Mouse (Mus musculus): ENCODE measurements at regions not wholly inside any gene's neighbourhood (a gene's known extent, or its start where the extent isn't known, plus 50 kb on each side); places are given as distances from the start of the nearest gene placed in this dataset.

- Histone ChIP-seq H3K9me3 (ENCODE audit: control insufficient read depth, low read length) (no peaks in the 10 kb centered on the region), H3K27ac (replicated peaks; ENCODE audit: low read depth, low read length) (no peak overlapping the region; the same call in 1 of the 2 replicates), H3K4me2 (ENCODE audit: low read depth, low read length) (no peak overlapping the region), H3K4me1 (ENCODE audit: control insufficient read depth, insufficient read depth, low read length) (peaks cover 9% of the 10 kb centered on the region), H3K36me3 (ENCODE audit: control insufficient read depth, insufficient read depth, low read length) (no peaks in the 10 kb centered on the region), H3K27me3 (replicated peaks; ENCODE audit: control insufficient read depth, insufficient read depth, low read length) (no peaks in the 10 kb centered on the region), H3K9ac (ENCODE audit: low read depth, low read length) (no peak overlapping the region), H3K4me3 (ENCODE audit: low read depth, low read length) (no peak overlapping the region)
- WGBS, result 42% methylated on average over 13 of the region's 13 CpGs
- DNase-seq (ENCODE audit: low spot score) (peak; percentile 72), ATAC-seq (ENCODE audit: low read depth) (peak; percentile 80)
These were observed 142.8 kb downstream of the Gm10260 start for GRCm38 (mm10) chr13:97617511-97618189.

- H3K4me3 ChIP-seq (ENCODE audit: low read depth, low read length), result no peak overlapping the region
- no peaks in the 10 kb centered on the region for H3K36me3 ChIP-seq (ENCODE audit: control insufficient read depth, insufficient read depth, low read length)
- peaks cover 9% of the 10 kb centered on the region for H3K4me1 ChIP-seq (ENCODE audit: control insufficient read depth, insufficient read depth, low read length)
- H3K27ac ChIP-seq (replicated peaks; ENCODE audit: low read depth, low read length), result no peak overlapping the region
- H3K9ac ChIP-seq (ENCODE audit: low read depth, low read length), result no peak overlapping the region
- no peaks in the 10 kb centered on the region for H3K9me3 ChIP-seq (ENCODE audit: control insufficient read depth, low read length)
- no peaks in the 10 kb centered on the region for H3K27me3 ChIP-seq (replicated peaks; ENCODE audit: control insufficient read depth, insufficient read depth, low read length)
- DNase-seq (ENCODE audit: low spot score) (no peak), ATAC-seq (ENCODE audit: low read depth) (no peak)
- H3K4me2 ChIP-seq (ENCODE audit: low read depth, low read length), result no peak overlapping the region
These were observed 143.5 kb downstream of the Gm10260 start for GRCm38 (mm10) chr13:97616919-97617318.

- H3K27ac ChIP-seq (replicated peaks; ENCODE audit: low read depth, low read length), result no peak overlapping the region
- H3K4me3 ChIP-seq (ENCODE audit: low read depth, low read length), result no peak overlapping the region
- no peaks in the 10 kb centered on the region for H3K9me3 ChIP-seq (ENCODE audit: control insufficient read depth, low read length)
- 50% methylated on average over 11 of the region's 11 CpGs for WGBS
- DNase-seq (ENCODE audit: low spot score), result no peak
- ATAC-seq (ENCODE audit: low read depth), result no peak
- 0 out of 2 replicates have a peak, but pooled peaks cover 4% of the 10 kb centered on the region for H3K4me1 ChIP-seq (ENCODE audit: control insufficient read depth, insufficient read depth, low read length)
- H3K27me3 ChIP-seq (replicated peaks; ENCODE audit: control insufficient read depth, insufficient read depth, low read length), result no peaks in the 10 kb centered on the region
- no peaks in the 10 kb centered on the region for H3K36me3 ChIP-seq (ENCODE audit: control insufficient read depth, insufficient read depth, low read length)
- no peak overlapping the region for H3K9ac ChIP-seq (ENCODE audit: low read depth, low read length)
- H3K4me2 ChIP-seq (ENCODE audit: low read depth, low read length), result no peak overlapping the region
These were observed 153.2 kb downstream of the Gm10260 start for GRCm38 (mm10) chr13:97607221-97607723.

DNA sequence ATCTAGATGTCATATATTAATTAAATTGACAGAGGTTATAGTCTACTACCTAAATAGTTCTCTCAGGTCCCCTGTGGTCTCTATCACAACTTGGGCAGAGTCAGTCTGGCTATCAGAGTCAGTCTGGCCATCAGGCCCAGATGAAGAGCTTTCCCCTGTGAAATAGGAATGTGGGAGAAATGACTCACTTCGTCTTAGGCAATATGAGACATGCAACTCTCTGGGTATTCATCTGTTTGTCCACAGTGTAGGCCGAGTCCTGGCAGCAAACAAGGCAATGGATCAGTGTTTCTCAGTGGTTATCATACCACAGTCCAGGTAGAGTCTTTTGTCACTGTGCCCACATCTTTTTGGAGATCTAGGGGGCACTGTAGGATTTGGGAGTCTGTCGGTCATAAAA lies 156.0 kb downstream of the Gm10260 start:
- no peak overlapping the region for H3K27ac ChIP-seq (replicated peaks; ENCODE audit: low read depth, low read length)
- H3K9me3 ChIP-seq (ENCODE audit: control insufficient read depth, low read length), result no peaks in the 10 kb centered on the region
- 0 out of 2 replicates have a peak, but pooled peaks cover 4% of the 10 kb centered on the region for H3K4me1 ChIP-seq (ENCODE audit: control insufficient read depth, insufficient read depth, low read length)
- H3K4me2 ChIP-seq (ENCODE audit: low read depth, low read length), result no peak overlapping the region
- no peaks in the 10 kb centered on the region for H3K27me3 ChIP-seq (replicated peaks; ENCODE audit: control insufficient read depth, insufficient read depth, low read length)
- DNase-seq (ENCODE audit: low spot score) (no peak), ATAC-seq (ENCODE audit: low read depth) (no peak)
- 80% methylated on average over 3 of the region's 3 CpGs for WGBS
- no peak overlapping the region for H3K4me3 ChIP-seq (ENCODE audit: low read depth, low read length)
- H3K36me3 ChIP-seq (ENCODE audit: control insufficient read depth, insufficient read depth, low read length), result no peaks in the 10 kb centered on the region
- no peak overlapping the region for H3K9ac ChIP-seq (ENCODE audit: low read depth, low read length)

DNA sequence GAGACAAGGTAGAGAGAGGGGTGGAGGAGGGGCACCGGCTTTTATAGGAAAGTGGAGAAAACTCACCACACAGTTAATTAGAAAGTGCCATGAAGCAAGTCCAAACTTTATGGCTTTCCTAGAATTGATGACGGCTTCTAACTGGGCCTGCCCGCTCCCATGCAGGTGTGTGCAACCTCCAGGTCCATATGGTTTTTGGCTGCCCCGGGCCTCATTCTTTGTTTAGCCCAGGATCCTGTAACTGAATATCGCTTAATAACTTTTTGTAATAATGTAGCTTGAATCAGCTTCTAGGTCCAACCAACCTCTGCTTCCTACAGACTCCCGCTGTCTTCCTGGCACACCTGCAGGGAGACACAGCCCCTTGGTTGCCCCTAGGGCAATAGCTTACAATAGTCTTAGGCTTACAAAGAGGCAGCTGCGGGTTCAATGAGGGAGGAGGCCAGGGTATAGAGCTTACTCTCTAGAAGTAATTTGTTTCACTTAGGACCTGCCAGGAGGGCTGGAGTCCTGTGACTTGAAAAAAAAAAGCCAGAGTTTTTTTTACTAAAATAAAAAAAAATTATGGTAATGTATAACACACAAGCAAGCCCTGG lies 159.2 kb downstream of the Gm10260 start:
- Histone ChIP-seq H3K27ac (replicated peaks; ENCODE audit: low read depth, low read length) (no peak overlapping the region), H3K4me1 (ENCODE audit: control insufficient read depth, insufficient read depth, low read length) (peaks cover 4% of the 10 kb centered on the region; the same call in 1 of the 2 replicates), H3K9me3 (ENCODE audit: control insufficient read depth, low read length) (no peaks in the 10 kb centered on the region), H3K4me3 (ENCODE audit: low read depth, low read length) (no peak overlapping the region), H3K36me3 (ENCODE audit: control insufficient read depth, insufficient read depth, low read length) (no peaks in the 10 kb centered on the region), H3K27me3 (replicated peaks; ENCODE audit: control insufficient read depth, insufficient read depth, low read length) (no peaks in the 10 kb centered on the region), H3K9ac (ENCODE audit: low read depth, low read length) (no peak overlapping the region), H3K4me2 (ENCODE audit: low read depth, low read length) (no peak overlapping the region)
- ATAC-seq (ENCODE audit: low read depth) (peak; percentile 53; the same call in 1 of the 2 replicates), DNase-seq (ENCODE audit: low spot score) (no peak)
- 67% methylated on average over 7 of the region's 7 CpGs for WGBS

GRCm38 (mm10) chr13:97600136-97600535 lies 160.3 kb downstream of the Gm10260 start:
- DNase-seq (ENCODE audit: low spot score) (no peak), ATAC-seq (ENCODE audit: low read depth) (no peak)
- H3K4me3 ChIP-seq (ENCODE audit: low read depth, low read length), result no peak overlapping the region
- H3K27ac ChIP-seq (replicated peaks; ENCODE audit: low read depth, low read length), result no peak overlapping the region
- H3K9me3 ChIP-seq (ENCODE audit: control insufficient read depth, low read length), result no peaks in the 10 kb centered on the region
- H3K9ac ChIP-seq (ENCODE audit: low read depth, low read length), result no peak overlapping the region
- H3K36me3 ChIP-seq (ENCODE audit: control insufficient read depth, insufficient read depth, low read length), result no peaks in the 10 kb centered on the region
- 74% methylated on average over 7 of the region's 7 CpGs for WGBS
- peaks cover 4% of the 10 kb centered on the region; the same call in 1 of the 2 replicates for H3K4me1 ChIP-seq (ENCODE audit: control insufficient read depth, insufficient read depth, low read length)
- no peaks in the 10 kb centered on the region for H3K27me3 ChIP-seq (replicated peaks; ENCODE audit: control insufficient read depth, insufficient read depth, low read length)
- H3K4me2 ChIP-seq (ENCODE audit: low read depth, low read length), result no peak overlapping the region

GRCm38 (mm10) chr13:97598507-97599431 lies 161.7 kb downstream of the Gm10260 start:
- Histone ChIP-seq H3K9me3 (ENCODE audit: control insufficient read depth, low read length) (no peaks in the 10 kb centered on the region), H3K27ac (replicated peaks; ENCODE audit: low read depth, low read length) (no peak overlapping the region), H3K4me3 (ENCODE audit: low read depth, low read length) (no peak overlapping the region), H3K9ac (ENCODE audit: low read depth, low read length) (no peak overlapping the region), H3K4me1 (ENCODE audit: control insufficient read depth, insufficient read depth, low read length) (peaks cover 4% of the 10 kb centered on the region; the same call in 1 of the 2 replicates), H3K27me3 (replicated peaks; ENCODE audit: control insufficient read depth, insufficient read depth, low read length) (no peaks in the 10 kb centered on the region), H3K36me3 (ENCODE audit: control insufficient read depth, insufficient read depth, low read length) (no peaks in the 10 kb centered on the region), H3K4me2 (ENCODE audit: low read depth, low read length) (no peak overlapping the region)
- ATAC-seq (ENCODE audit: low read depth) (no peak), DNase-seq (ENCODE audit: low spot score) (peak; percentile 73)
- WGBS, result 47% methylated on average over 15 of the region's 15 CpGs

- no peak overlapping the region for H3K27ac ChIP-seq (replicated peaks; ENCODE audit: low read depth, low read length)
- peaks cover 4% of the 10 kb centered on the region; the same call in 1 of the 2 replicates for H3K4me1 ChIP-seq (ENCODE audit: control insufficient read depth, insufficient read depth, low read length)
- 84% methylated on average over 4 of the region's 4 CpGs for WGBS
- no peak overlapping the region for H3K4me2 ChIP-seq (ENCODE audit: low read depth, low read length)
- ATAC-seq (ENCODE audit: low read depth), result no peak
- H3K4me3 ChIP-seq (ENCODE audit: low read depth, low read length), result no peak overlapping the region
- DNase-seq (ENCODE audit: low spot score), result no peak
- no peaks in the 10 kb centered on the region for H3K36me3 ChIP-seq (ENCODE audit: control insufficient read depth, insufficient read depth, low read length)
- H3K27me3 ChIP-seq (replicated peaks; ENCODE audit: control insufficient read depth, insufficient read depth, low read length), result no peaks in the 10 kb centered on the region
- H3K9me3 ChIP-seq (ENCODE audit: control insufficient read depth, low read length), result no peaks in the 10 kb centered on the region
- no peak overlapping the region for H3K9ac ChIP-seq (ENCODE audit: low read depth, low read length)
These were observed 165.6 kb downstream of the Gm10260 start for GRCm38 (mm10) chr13:97594851-97595250.

Data from embryonic facial prominence, embryonic 14.5 days (tissue).